ENCODE assay signal across 7 mouse cellular contexts in genomic region chr17:47518205-47518604, GRCm38 (mm10). TPM values are rescaled to one million over a fixed set of nuclear protein-coding genes. Genes with fewer than 3 reads are reported as not detected.
DNase-seq lines count a peak whose midpoint lies in the region; ATAC-seq and TF ChIP-seq lines count a peak whose summit lies in the region.

No protein-coding gene starts in this region.

- peak; percentile 39 for DNase-seq in neural tube, embryonic 11.5 days (ENCODE audit: low spot score)
- DNase-seq in neural tube, embryonic 10.5 days (ENCODE audit: extremely low spot score, low spot score): no peak
- DNase-seq in midbrain, postnatal 0 days (ENCODE audit: low spot score): no peak
- no peak for DNase-seq in left cerebral cortex, adult 9 months (ENCODE audit: low spot score in 2 of 2)
- no peak for DNase-seq in B cell, adult 2 months

- H3K4me3 ChIP-seq in neural tube, embryonic 11.5 days (ENCODE audit: low read depth, low read length): no peak overlapping the region
- no peak overlapping the region for H3K4me3 ChIP-seq in embryonic facial prominence, embryonic 15.5 days (replicated peaks)
- no peak overlapping the region for H3K4me3 ChIP-seq in hindbrain, embryonic 15.5 days
- no peak overlapping the region for H3K4me3 ChIP-seq in midbrain, postnatal 0 days (ENCODE audit: low read depth, low read length)

- no peaks in the 10 kb centered on the region for H3K36me3 ChIP-seq in neural tube, embryonic 11.5 days (ENCODE audit: control insufficient read depth, insufficient read depth, low read length)
- H3K36me3 ChIP-seq in embryonic facial prominence, embryonic 15.5 days: 0 out of 2 replicates have a peak, but pooled peaks cover 3% of the 10 kb centered on the region
- no peaks in the 10 kb centered on the region for H3K36me3 ChIP-seq in hindbrain, embryonic 15.5 days
- H3K36me3 ChIP-seq in midbrain, postnatal 0 days (ENCODE audit: insufficient read depth, low read length): no peaks in the 10 kb centered on the region

- H3K27ac ChIP-seq in neural tube, embryonic 11.5 days (ENCODE audit: low read depth, low read length): 0 out of 2 replicates have a peak overlapping the region, but pooled peaks have one; percentile 21
- H3K27ac ChIP-seq in embryonic facial prominence, embryonic 15.5 days (replicated peaks): peak overlapping the region; percentile 96
- peak overlapping the region; percentile 47; the same call in 1 of the 2 replicates for H3K27ac ChIP-seq in hindbrain, embryonic 15.5 days (replicated peaks)
- H3K27ac ChIP-seq in midbrain, postnatal 0 days (ENCODE audit: low read depth, low read length): peak overlapping the region; percentile 43; the same call in 1 of the 2 replicates

- peaks cover 15% of the 10 kb centered on the region for H3K4me1 ChIP-seq in neural tube, embryonic 11.5 days (ENCODE audit: control insufficient read depth, insufficient read depth, low read length)
- H3K4me1 ChIP-seq in embryonic facial prominence, embryonic 15.5 days: peaks cover 70% of the 10 kb centered on the region
- H3K4me1 ChIP-seq in hindbrain, embryonic 15.5 days (replicated peaks): peaks cover 15% of the 10 kb centered on the region
- no peaks in the 10 kb centered on the region for H3K4me1 ChIP-seq in midbrain, postnatal 0 days (ENCODE audit: insufficient read depth, low read length)

- H3K9ac ChIP-seq in neural tube, embryonic 11.5 days (ENCODE audit: low read length): no peak overlapping the region
- no peak overlapping the region for H3K9ac ChIP-seq in embryonic facial prominence, embryonic 15.5 days
- no peak overlapping the region for H3K9ac ChIP-seq in hindbrain, embryonic 15.5 days
- H3K9ac ChIP-seq in midbrain, postnatal 0 days (replicated peaks; ENCODE audit: low read length, poor library complexity, severe bottlenecking): no peak overlapping the region

- ATAC-seq in neural tube, embryonic 11.5 days (ENCODE audit: insufficient read depth, low FRiP score, low TSS enrichment): no peak
- peak; percentile 62; the same call in 1 of the 2 replicates for ATAC-seq in embryonic facial prominence, embryonic 15.5 days (ENCODE audit: insufficient number of reproducible peaks, low FRiP score, low TSS enrichment, low read depth)
- no peak for ATAC-seq in hindbrain, embryonic 15.5 days (ENCODE audit: low FRiP score, low read depth)
- no peak for ATAC-seq in midbrain, postnatal 0 days (ENCODE audit: low FRiP score)

- no peaks in the 10 kb centered on the region for H3K9me3 ChIP-seq in neural tube, embryonic 11.5 days (ENCODE audit: control insufficient read depth, low read length)
- H3K9me3 ChIP-seq in embryonic facial prominence, embryonic 15.5 days (replicated peaks): no peaks in the 10 kb centered on the region
- no peaks in the 10 kb centered on the region for H3K9me3 ChIP-seq in hindbrain, embryonic 15.5 days
- H3K9me3 ChIP-seq in midbrain, postnatal 0 days (ENCODE audit: low read length): no peaks in the 10 kb centered on the region

- no peak for TF ChIP-seq CTCF in midbrain, postnatal 0 days (IDR thresholded peaks at IDR 0.05)

- H3K27me3 ChIP-seq in neural tube, embryonic 11.5 days (ENCODE audit: control insufficient read depth, insufficient read depth, low read length): no peaks in the 10 kb centered on the region
- H3K27me3 ChIP-seq in embryonic facial prominence, embryonic 15.5 days: no peaks in the 10 kb centered on the region
- no peaks in the 10 kb centered on the region for H3K27me3 ChIP-seq in hindbrain, embryonic 15.5 days
- no peaks in the 10 kb centered on the region for H3K27me3 ChIP-seq in midbrain, postnatal 0 days (ENCODE audit: insufficient read depth, low read length)

- 49% methylated on average over 8 of the region's 8 CpGs for WGBS in neural tube, embryonic 11.5 days
- WGBS in embryonic facial prominence, embryonic 15.5 days: 11% methylated on average over 8 of the region's 8 CpGs
- 44% methylated on average over 8 of the region's 8 CpGs for WGBS in hindbrain, embryonic 15.5 days
- WGBS in midbrain, postnatal 0 days: 38% methylated on average over 8 of the region's 8 CpGs

- no peak overlapping the region for H3K4me2 ChIP-seq in neural tube, embryonic 11.5 days (ENCODE audit: low read depth)
- H3K4me2 ChIP-seq in embryonic facial prominence, embryonic 15.5 days (replicated peaks): peak overlapping the region; percentile 19
- H3K4me2 ChIP-seq in hindbrain, embryonic 15.5 days: no peak overlapping the region
- H3K4me2 ChIP-seq in midbrain, postnatal 0 days (ENCODE audit: low read depth, low read length, poor library complexity, severe bottlenecking): no peak overlapping the region

RNA-seq across cellular contexts. Expression of gene Ccnd3, which starts 13.4 kb away (rescaled TPM):
- polyA plus RNA-seq in neural tube, embryonic 11.5 days (2014; fragmentation: Nextera tagmentation; extraction: Ambion mirVana): 260 TPM in 2 replicates
- polyA plus RNA-seq in embryonic facial prominence, embryonic 15.5 days (2015; fragmentation: Nextera tagmentation; extraction: Ambion mirVana): 552 and 575 TPM in 2 replicates
- polyA plus RNA-seq in hindbrain, embryonic 15.5 days (2015; fragmentation: Nextera tagmentation; extraction: Ambion mirVana): 88.8 and 91.0 TPM in 2 replicates
- total RNA-seq in midbrain, postnatal 0 days (2014; rRNA removed): 37.2 and 41.1 TPM in 2 replicates
- polyA plus RNA-seq in midbrain, postnatal 0 days (2015; fragmentation: Nextera tagmentation; extraction: Ambion mirVana): 52.6 and 57.0 TPM in 2 replicates

RNA-seq across cellular contexts. Expression of gene Taf8, which starts 16.1 kb away (rescaled TPM):
- 25.3 and 27.5 TPM in 2 replicates for polyA plus RNA-seq in neural tube, embryonic 11.5 days (2014; fragmentation: Nextera tagmentation; extraction: Ambion mirVana)
- 30.0 and 32.4 TPM in 2 replicates for polyA plus RNA-seq in embryonic facial prominence, embryonic 15.5 days (2015; fragmentation: Nextera tagmentation; extraction: Ambion mirVana)
- 21.0 and 22.5 TPM in 2 replicates for polyA plus RNA-seq in hindbrain, embryonic 15.5 days (2015; fragmentation: Nextera tagmentation; extraction: Ambion mirVana)
- 15.1 and 25.1 TPM in 2 replicates for total RNA-seq in midbrain, postnatal 0 days (2014; rRNA removed)
- polyA plus RNA-seq in midbrain, postnatal 0 days (2015; fragmentation: Nextera tagmentation; extraction: Ambion mirVana): 11.5 and 12.3 TPM in 2 replicates

Comparison
In these comparisons a context has a peak if more than half of its experiments do, and no peak if none do; other contexts are left out.
1. H3K27ac ChIP-seq: peak in every context shown above with its lines; median percentile 96 in embryonic facial prominence, embryonic 15.5 days; 47 in hindbrain, embryonic 15.5 days; 43 in midbrain, postnatal 0 days; 21 in neural tube, embryonic 11.5 days.